ENCODE assay signal across 9 mouse cellular contexts in the genomic region with DNA sequence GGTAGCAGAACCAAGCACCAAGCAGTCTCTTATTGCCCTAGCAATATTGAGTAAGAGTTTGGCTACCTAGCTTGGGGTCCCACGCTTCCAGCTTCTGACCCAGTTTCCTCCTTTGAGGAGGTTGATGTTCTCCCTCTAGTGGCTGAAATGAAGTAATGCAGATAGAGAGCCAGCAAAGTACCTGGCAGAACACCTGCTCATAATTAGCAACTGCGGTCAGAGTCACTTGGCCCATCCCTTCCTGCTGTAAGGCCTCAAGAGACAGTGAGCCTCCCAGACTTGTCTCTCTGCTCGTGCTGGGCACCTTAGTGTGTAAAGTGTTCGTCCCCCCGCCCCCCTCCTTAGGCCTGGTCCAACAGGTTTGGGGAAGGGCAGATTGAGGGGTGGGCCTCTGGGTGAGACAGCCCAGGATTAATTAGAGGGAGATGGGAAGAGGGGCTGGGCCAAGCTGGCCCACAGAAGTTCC. TPM values are rescaled to one million over a fixed set of nuclear protein-coding genes. Genes with fewer than 3 reads are reported as not detected.
DNase-seq lines count a peak whose midpoint lies in the region; ATAC-seq lines count a peak whose summit lies in the region.
"Had no signal": no experiment of that assay in that cellular context is flagged by ENCODE, and none has a peak within 500 bp of the region (broad histone marks: within the 10 kb centered on the region; RNA-seq: fewer than 3 reads in every experiment).

No protein-coding gene starts in this region.

- peaks cover 13% of the 10 kb centered on the region for H3K27me3 ChIP-seq in intestine, embryonic 16.5 days (replicated peaks; ENCODE audit: control insufficient read depth, insufficient read depth, low read length)
- H3K27me3 ChIP-seq in neural tube, embryonic 14.5 days (ENCODE audit: control insufficient read depth, insufficient read depth, low read length), result peaks cover 14% of the 10 kb centered on the region

- no peaks in the 10 kb centered on the region for H3K9me3 ChIP-seq in intestine, embryonic 16.5 days (ENCODE audit: control insufficient read depth, low read length)
- no peaks in the 10 kb centered on the region for H3K9me3 ChIP-seq in neural tube, embryonic 14.5 days (ENCODE audit: control insufficient read depth, low read length)

- H3K9ac ChIP-seq in intestine, embryonic 16.5 days (ENCODE audit: low read depth, low read length), result no peak overlapping the region
- no peak overlapping the region for H3K9ac ChIP-seq in neural tube, embryonic 14.5 days (replicated peaks; ENCODE audit: low read depth, low read length)

- DNase-seq in cerebellum, adult 9-11 months, result peak; percentile 29
- DNase-seq in cerebellum, adult 11 months, result no peak
- DNase-seq in 3T3-L1 (ENCODE audit: low read depth, low spot score), result peak; percentile 72
- DNase-seq in yolk sac, embryonic 10.5 days (ENCODE audit: low spot score), result no peak
- DNase-seq in adrenal gland, adult 18-20 months (ENCODE audit: low spot score in 2 of 2), result no peak

- H3K27ac ChIP-seq in intestine, embryonic 16.5 days (ENCODE audit: low read length), result no peak overlapping the region
- H3K27ac ChIP-seq in neural tube, embryonic 14.5 days (ENCODE audit: low read depth, low read length), result no peak overlapping the region

- no peaks in the 10 kb centered on the region for H3K4me1 ChIP-seq in intestine, embryonic 16.5 days (ENCODE audit: control insufficient read depth, insufficient read depth, low read length)
- no peaks in the 10 kb centered on the region for H3K4me1 ChIP-seq in neural tube, embryonic 14.5 days (ENCODE audit: control insufficient read depth, insufficient read depth, low read length)

- peaks cover 6% of the 10 kb centered on the region for H3K36me3 ChIP-seq in intestine, embryonic 16.5 days (ENCODE audit: control insufficient read depth, insufficient read depth, low read length)
- H3K36me3 ChIP-seq in neural tube, embryonic 14.5 days (ENCODE audit: control insufficient read depth, insufficient read depth, low read length), result peaks cover 5% of the 10 kb centered on the region; the same call in 1 of the 2 replicates

- 15% methylated on average over 5 of the region's 5 CpGs for WGBS in intestine, embryonic 16.5 days
- 14% methylated on average over 5 of the region's 5 CpGs for WGBS in neural tube, embryonic 14.5 days

- peak; percentile 65 for ATAC-seq in common myeloid progenitor, adult 5-6 weeks (replicated peaks; ENCODE audit: low read depth, poor library complexity, severe bottlenecking)
- peak; percentile 68 for ATAC-seq in intestine, embryonic 16.5 days
- peak; percentile 25; the same call in 1 of the 2 replicates for ATAC-seq in neural tube, embryonic 14.5 days (ENCODE audit: low read depth)

- no peak overlapping the region for H3K4me3 ChIP-seq in intestine, embryonic 16.5 days (ENCODE audit: low read length)
- no peak overlapping the region for H3K4me3 ChIP-seq in neural tube, embryonic 14.5 days (ENCODE audit: low read depth, low read length)

- no peak overlapping the region for H3K4me2 ChIP-seq in intestine, embryonic 16.5 days (ENCODE audit: low read depth, low read length)
- no peak overlapping the region for H3K4me2 ChIP-seq in neural tube, embryonic 14.5 days (ENCODE audit: low read depth, low read length)

RNA-seq across cellular contexts. Expression of a gene that starts 4.3 kb away (rescaled TPM):
- not detected in 2 replicates for total RNA-seq in common myeloid progenitor, adult 5-6 weeks (2017)
- polyA plus RNA-seq in intestine, embryonic 16.5 days (2015; fragmentation: Nextera tagmentation; extraction: Ambion mirVana), result 5.8 and 6.5 TPM in 2 replicates
- 0.29 TPM in 1 of 2 replicates, not detected in the other for polyA plus RNA-seq in neural tube, embryonic 14.5 days (2014; fragmentation: Nextera tagmentation; extraction: Ambion mirVana)
- total RNA-seq in adrenal gland, adult 18-20 months (2021), result not detected

RNA-seq across cellular contexts. Expression of a gene that starts 8.8 kb away (rescaled TPM):
- 19.2 and 26.9 TPM in 2 replicates for total RNA-seq in common myeloid progenitor, adult 5-6 weeks (2017)
- 81.0 and 87.3 TPM in 2 replicates for polyA plus RNA-seq in intestine, embryonic 16.5 days (2015; fragmentation: Nextera tagmentation; extraction: Ambion mirVana)
- polyA plus RNA-seq in neural tube, embryonic 14.5 days (2014; fragmentation: Nextera tagmentation; extraction: Ambion mirVana), result 132 and 147 TPM in 2 replicates
- 100 to 1,000 TPM; 153 to 154 TPM for total RNA-seq in adrenal gland, adult 18-20 months (2021)

RNA-seq across cellular contexts. Expression of a gene that starts 9.1 kb away (rescaled TPM):
- 44.6 and 55.5 TPM in 2 replicates for total RNA-seq in common myeloid progenitor, adult 5-6 weeks (2017)
- polyA plus RNA-seq in intestine, embryonic 16.5 days (2015; fragmentation: Nextera tagmentation; extraction: Ambion mirVana), result 42.4 and 46.1 TPM in 2 replicates
- polyA plus RNA-seq in neural tube, embryonic 14.5 days (2014; fragmentation: Nextera tagmentation; extraction: Ambion mirVana), result 42.1 and 43.0 TPM in 2 replicates
- 10 to 100 TPM; 23.1 to 23.3 TPM for total RNA-seq in adrenal gland, adult 18-20 months (2021)

RNA-seq across cellular contexts. Expression of a gene that starts 12.7 kb away (rescaled TPM):
- 10.1 and 13.2 TPM in 2 replicates for total RNA-seq in common myeloid progenitor, adult 5-6 weeks (2017)
- 19.3 and 22.8 TPM in 2 replicates for polyA plus RNA-seq in intestine, embryonic 16.5 days (2015; fragmentation: Nextera tagmentation; extraction: Ambion mirVana)
- polyA plus RNA-seq in neural tube, embryonic 14.5 days (2014; fragmentation: Nextera tagmentation; extraction: Ambion mirVana), result 2.6 and 3.8 TPM in 2 replicates
- total RNA-seq in adrenal gland, adult 18-20 months (2021), result 100 to 1,000 TPM; 224 to 359 TPM

RNA-seq across cellular contexts. Expression of a gene that starts 14.5 kb away (rescaled TPM):
- total RNA-seq in common myeloid progenitor, adult 5-6 weeks (2017), result 1.3 TPM in 1 of 2 replicates, not detected in the other
- polyA plus RNA-seq in intestine, embryonic 16.5 days (2015; fragmentation: Nextera tagmentation; extraction: Ambion mirVana), result 18.9 and 23.3 TPM in 2 replicates
- polyA plus RNA-seq in neural tube, embryonic 14.5 days (2014; fragmentation: Nextera tagmentation; extraction: Ambion mirVana), result not detected in 2 replicates
- not detected for total RNA-seq in adrenal gland, adult 18-20 months (2021)
- polyA plus RNA-seq: large intestine, adult 2 months had no signal

Comparison
In these comparisons a context has a peak if more than half of its experiments do, and no peak if none do; other contexts are left out.
1. DNase-seq: peak in cerebellum, adult 9-11 months (single experiment) and 3T3-L1 (single experiment); none in cerebellum, adult 11 months (single experiment), yolk sac, embryonic 10.5 days (single experiment) and adrenal gland, adult 18-20 months (0 of 2).
2. Peak in every context shown above with its lines, with median percentiles within 50 percentile points of each other: ATAC-seq.